Mouse (Mus musculus) MEL (cell line): ENCODE results near the gene Lrrfip2. TPM values are rescaled to one million over a fixed set of nuclear protein-coding genes. Genes with fewer than 3 reads are reported as not detected.

Experiments used
- DNase-seq: peaks from one replicate; pipeline ENCODE4 v3.0.0; 2011; ENCODE audit warnings: low read depth, low spot score
- H3K27ac ChIP-seq: 2 replicates; pipeline ENCODE4 v1.5.1; 2012; ENCODE audit warnings: low read depth, mild to moderate bottlenecking, control low read depth, low read length, moderate library complexity; ENCODE audit not compliant: control insufficient read depth
- H3K27me3 ChIP-seq, 2 experiments: fragments of 150-350 bp in 1 of 2; sonication (generic) in 1 of 2; 2 replicates each; pipeline ENCODE4 v1.6.1; 2012; ENCODE audit warnings: low read length in 2 of 2, mild to moderate bottlenecking in 2 of 2, improper control_type of control experiment in 1 of 2, moderate library complexity in 1 of 2; ENCODE audit not compliant: insufficient read depth in 2 of 2, control insufficient read depth in 1 of 2
- H3K36me3 ChIP-seq, 2 experiments: 2 replicates each; pipeline ENCODE4 v1.6.1; 2012 to 2014; ENCODE audit warnings: low read length in 2 of 2, improper control_type of control experiment in 1 of 2, inconsistent platforms in 1 of 2, mild to moderate bottlenecking in 1 of 2; ENCODE audit not compliant: insufficient read depth in 2 of 2, control insufficient read depth in 1 of 2
- H3K4me1 ChIP-seq, 2 experiments: fragments of 150-350 bp in 1 of 2; sonication (generic) in 1 of 2; 2 replicates each; pipeline ENCODE4 v1.6.1; 2012; ENCODE audit warnings: low read length in 2 of 2, improper control_type of control experiment in 1 of 2, mild to moderate bottlenecking in 1 of 2; ENCODE audit not compliant: insufficient read depth in 2 of 2, control insufficient read depth in 1 of 2
- H3K4me3 ChIP-seq, 2 experiments: fragments of 150-350 bp in 1 of 2; sonication (generic) in 1 of 2; 2 replicates each; pipeline ENCODE4 v1.5.1; 2012; ENCODE audit warnings: low read depth in 2 of 2, low read length in 2 of 2, mild to moderate bottlenecking in 2 of 2, moderate library complexity in 2 of 2, control low read depth in 1 of 2, improper control_type of control experiment in 1 of 2; ENCODE audit not compliant: control insufficient read depth in 1 of 2, insufficient read depth in 1 of 2
- H3K79me2 ChIP-seq: 2 replicates; pipeline ENCODE4 v1.6.1; 2012; ENCODE audit warnings: mild to moderate bottlenecking, low read length, moderate library complexity; ENCODE audit not compliant: control insufficient read depth, poor library complexity, insufficient read depth
- H3K9ac ChIP-seq: 2 replicates; pipeline ENCODE4 v1.6.1; 2012; ENCODE audit warnings: low read depth, mild to moderate bottlenecking, control low read depth, low read length, moderate library complexity; ENCODE audit not compliant: control insufficient read depth, poor library complexity, severe bottlenecking
- H3K9me3 ChIP-seq: fragments of 150-350 bp; sonication (generic); replicated peaks from 2 replicates; pipeline ENCODE4 v1.6.1; 2012; ENCODE audit warnings: mild to moderate bottlenecking, low read length, improper control_type of control experiment, moderate library complexity; ENCODE audit not compliant: insufficient read depth
- BHLHE40 ChIP-seq: IDR thresholded peaks from 2 replicates; pipeline ENCODE4 v1.6.1; 2012; ENCODE audit warnings: low read depth, mild to moderate bottlenecking, inconsistent platforms, low read length, improper control_type of control experiment, borderline replicate concordance
- CHD1 ChIP-seq: IDR thresholded peaks from 2 replicates; pipeline ENCODE4 v1.6.1; 2012; ENCODE audit warnings: low read depth, mild to moderate bottlenecking, inconsistent platforms, low read length, improper control_type of control experiment
- CHD2 ChIP-seq: IDR thresholded peaks from 2 replicates; pipeline ENCODE4 v1.6.1; 2011; ENCODE audit warnings: low read length, improper control_type of control experiment
- CTCF ChIP-seq, 3 experiments: IDR thresholded peaks in 2 of 3; conservative IDR thresholded peaks in 1 of 3; 2 replicates each; pipeline ENCODE4 v1.5.1; 2011 to 2012; ENCODE audit warnings: low read length in 3 of 3, low read depth in 2 of 3, mild to moderate bottlenecking in 2 of 3, improper control_type of control experiment in 1 of 3, inconsistent platforms in 1 of 3, mixed read lengths in 1 of 3, moderate library complexity in 1 of 3; ENCODE audit not compliant: control insufficient read depth in 1 of 3, insufficient read depth in 1 of 3, poor library complexity in 1 of 3, severe bottlenecking in 1 of 3
- E2F4 ChIP-seq: IDR thresholded peaks from 2 replicates; pipeline ENCODE4 v1.6.1; 2011; ENCODE audit warnings: low read depth, low read length, improper control_type of control experiment, borderline replicate concordance
- ELF1 ChIP-seq: IDR thresholded peaks from 2 replicates; pipeline ENCODE4 v1.6.1; 2014; ENCODE audit warnings: low read depth, mild to moderate bottlenecking, inconsistent platforms, low read length, improper control_type of control experiment, moderate library complexity
- EP300 ChIP-seq, 2 experiments: IDR thresholded peaks; 2 replicates each; pipeline ENCODE4 v1.6.1; 2011; ENCODE audit warnings: improper control_type of control experiment in 2 of 2, low read length in 2 of 2, low read depth in 1 of 2, mild to moderate bottlenecking in 1 of 2
- ETS1 ChIP-seq: IDR thresholded peaks from 2 replicates; pipeline ENCODE4 v1.6.1; 2012; ENCODE audit warnings: low read depth, mild to moderate bottlenecking, inconsistent platforms, low read length, improper control_type of control experiment, moderate library complexity
- GABPA ChIP-seq: IDR thresholded peaks from 2 replicates; pipeline ENCODE4 v1.6.1; 2012; ENCODE audit warnings: low read depth, mild to moderate bottlenecking, inconsistent platforms, low read length, improper control_type of control experiment, moderate library complexity
- HCFC1 ChIP-seq: IDR thresholded peaks from 2 replicates; pipeline ENCODE4 v1.6.1; 2012; ENCODE audit warnings: low read depth, mild to moderate bottlenecking, inconsistent platforms, low read length, improper control_type of control experiment, moderate library complexity
- JUND ChIP-seq: IDR thresholded peaks from 2 replicates; pipeline ENCODE4 v1.6.1; 2011; ENCODE audit warnings: low read depth, mild to moderate bottlenecking, improper control_type of control experiment, low read length
- KAT2A ChIP-seq: conservative IDR thresholded peaks from 2 replicates; pipeline ENCODE4 v1.6.1; 2012; ENCODE audit warnings: low read depth, low read length, improper control_type of control experiment, inconsistent platforms
- MAFK ChIP-seq: IDR thresholded peaks from 2 replicates; pipeline ENCODE4 v1.6.1; 2011; ENCODE audit warnings: low read depth, mild to moderate bottlenecking, low read length, improper control_type of control experiment, borderline replicate concordance
- MEF2A ChIP-seq: IDR thresholded peaks from 2 replicates; pipeline ENCODE4 v1.6.1; 2014; ENCODE audit warnings: low read depth, mild to moderate bottlenecking, inconsistent platforms, low read length, improper control_type of control experiment; ENCODE audit not compliant: poor library complexity, insufficient replicate concordance, severe bottlenecking; ENCODE audit errors: extremely low read depth
- MXI1 ChIP-seq: IDR thresholded peaks from 2 replicates; pipeline ENCODE4 v1.6.1; 2011; ENCODE audit warnings: mild to moderate bottlenecking, low read depth, low read length, improper control_type of control experiment
- MYB ChIP-seq: IDR thresholded peaks from 2 replicates; pipeline ENCODE4 v1.6.1; 2011; ENCODE audit warnings: mild to moderate bottlenecking, low read depth, low read length, improper control_type of control experiment
- MYC ChIP-seq: IDR thresholded peaks from 2 replicates; pipeline ENCODE4 v1.6.1; 2011; ENCODE audit warnings: low read depth, mild to moderate bottlenecking, low read length, improper control_type of control experiment, moderate library complexity
- NELFE ChIP-seq: IDR thresholded peaks from 2 replicates; pipeline ENCODE4 v1.6.1; 2011; ENCODE audit warnings: low read depth, low read length, improper control_type of control experiment
- NRF1 ChIP-seq: IDR thresholded peaks from 2 replicates; pipeline ENCODE4 v1.6.1; 2014; ENCODE audit warnings: low read depth, mild to moderate bottlenecking, inconsistent platforms, low read length, improper control_type of control experiment, moderate library complexity; ENCODE audit not compliant: poor library complexity, insufficient read depth, severe bottlenecking
- POLR2A ChIP-seq, 2 experiments: IDR thresholded peaks; 2 replicates each; pipeline ENCODE4 v1.6.1; 2011 to 2012; ENCODE audit warnings: low read length in 2 of 2, mild to moderate bottlenecking in 2 of 2, control low read depth in 1 of 2, improper control_type of control experiment in 1 of 2, low read depth in 1 of 2, moderate library complexity in 1 of 2; ENCODE audit not compliant: control insufficient read depth in 1 of 2, insufficient read depth in 1 of 2, poor library complexity in 1 of 2
- POLR2AphosphoS2 ChIP-seq: IDR thresholded peaks from 2 replicates; pipeline ENCODE4 v1.6.1; 2011; ENCODE audit warnings: low read length, improper control_type of control experiment
- POLR2AphosphoS5 ChIP-seq: IDR thresholded peaks from 2 replicates; pipeline ENCODE4 v1.6.1; 2012; ENCODE audit warnings: low read depth, borderline replicate concordance, mild to moderate bottlenecking, inconsistent platforms, low read length, moderate library complexity, mixed read lengths
- RCOR1 ChIP-seq: IDR thresholded peaks from 2 replicates; pipeline ENCODE4 v1.6.1; 2012; ENCODE audit warnings: low read depth, mild to moderate bottlenecking, inconsistent platforms, low read length, improper control_type of control experiment
- TAL1 ChIP-seq: IDR thresholded peaks from 2 replicates; pipeline ENCODE4 v1.6.1; 2012; ENCODE audit warnings: mild to moderate bottlenecking, inconsistent platforms, low read length, moderate library complexity, mixed read lengths
- TCF12 ChIP-seq: IDR thresholded peaks from 2 replicates; pipeline ENCODE4 v1.6.1; 2014; ENCODE audit warnings: low read depth, mild to moderate bottlenecking, inconsistent platforms, low read length, improper control_type of control experiment, moderate library complexity
- UBTF ChIP-seq: IDR thresholded peaks from 2 replicates; pipeline ENCODE4 v1.6.1; 2012; ENCODE audit warnings: low read depth, mild to moderate bottlenecking, inconsistent platforms, low read length, improper control_type of control experiment, moderate library complexity, borderline replicate concordance; ENCODE audit not compliant: insufficient read depth
- USF1 ChIP-seq: IDR thresholded peaks from 2 replicates; pipeline ENCODE4 v1.6.1; 2014; ENCODE audit warnings: low read depth, mild to moderate bottlenecking, inconsistent platforms, low read length, improper control_type of control experiment, moderate library complexity
- USF2 ChIP-seq, 2 experiments: IDR thresholded peaks; 2 replicates each; pipeline ENCODE4 v1.6.1; 2011 to 2012; ENCODE audit warnings: improper control_type of control experiment in 2 of 2, low read length in 2 of 2, borderline replicate concordance in 1 of 2, inconsistent platforms in 1 of 2, low read depth in 1 of 2, mild to moderate bottlenecking in 1 of 2; ENCODE audit not compliant: insufficient read depth in 1 of 2
- ZC3H11A ChIP-seq: IDR thresholded peaks from 2 replicates; pipeline ENCODE4 v1.6.1; 2012; ENCODE audit warnings: low read depth, mild to moderate bottlenecking, inconsistent platforms, low read length, improper control_type of control experiment
- ZKSCAN1 ChIP-seq: IDR thresholded peaks from 2 replicates; pipeline ENCODE4 v1.6.1; 2012; ENCODE audit warnings: low read depth, mild to moderate bottlenecking, inconsistent platforms, low read length, improper control_type of control experiment, moderate library complexity
- ZMIZ1 ChIP-seq: IDR thresholded peaks from 2 replicates; pipeline ENCODE4 v1.6.1; 2012; ENCODE audit warnings: low read depth, mild to moderate bottlenecking, inconsistent platforms, low read length, improper control_type of control experiment, moderate library complexity
- ZNF384 ChIP-seq: IDR thresholded peaks from 2 replicates; pipeline ENCODE4 v1.6.1; 2012; ENCODE audit warnings: low read depth, mild to moderate bottlenecking, inconsistent platforms, low read length, improper control_type of control experiment
- polyA plus RNA-seq, 2 experiments: library from polyadenylated mRNA; stranded (reverse) in 1 of 2; unstranded in 1 of 2; fragments of >175 nt in 1 of 2; fragments of >200 nt in 1 of 2; gene quantifications; 2 replicates each; pipeline versions ENCODE4 v1.2.1 to v1.2.4; 2012; ENCODE audit warnings: low replicate concordance in 2 of 2, low read depth in 1 of 2; ENCODE audit not compliant: insufficient read length in 2 of 2, insufficient read depth in 1 of 2, missing spikeins in 1 of 2
- total RNA-seq: library from RNA; depleted of rRNA; stranded (reverse); fragments of 300-350 nt; gene quantifications from 2 replicates; pipeline ENCODE4 v1.2.3, GENCODE M21; 2012

Lrrfip2 gene
- total and polyA plus RNA-seq, 3 experiments: 26.0 to 42.7 TPM; not detected in 1

- no peak for TF ChIP-seq USF2 (IDR thresholded peaks at IDR 0.05; ENCODE audit: borderline replicate concordance in 1 of 2, insufficient read depth in 1 of 2, low read depth in 1 of 2, low read length in 2 of 2)
- no peak for TF ChIP-seq UBTF
- no peak for TF ChIP-seq MAFK
- no peak for TF ChIP-seq MYB
- TF ChIP-seq TAL1: no peak
- TF ChIP-seq ZMIZ1: no peak
- no peak for TF ChIP-seq MEF2A
- no peak for TF ChIP-seq MYC
- TF ChIP-seq HCFC1: no peak
- TF ChIP-seq, all 39 proteins: peak for 4
Observed at GRCm38 (mm10) chr9:111086137-111086536, 31.3 kb upstream of the Lrrfip2 start (continued).

- peaks cover 0 to 19% of the 10 kb centered on the region in 2 experiments; a peak in 2 of 4 replicates for H3K36me3 ChIP-seq
- no peaks in the 10 kb centered on the region for H3K79me2 ChIP-seq
- peaks cover 7 to 37% of the 10 kb centered on the region in 2 experiments for H3K4me1 ChIP-seq
- peak overlapping the region; percentile 28; the same call in 1 of the 2 replicates for H3K9ac ChIP-seq
- H3K9me3 ChIP-seq: no peaks in the 10 kb centered on the region
- H3K27ac ChIP-seq: peak overlapping the region; percentile 62
- H3K27me3 ChIP-seq: no peaks in the 10 kb centered on the region
- DNase-seq: peak; percentile 63
- H3K4me3 ChIP-seq: peak overlapping the region; percentile 29 to 58
- TF ChIP-seq MAFK (no peak; the same call in 1 of the 2 replicates), NRF1 (no peak), ZKSCAN1 (no peak), KAT2A (no peak), ZC3H11A (no peak), BHLHE40 (no peak), TCF12 (peak; percentile 70), POLR2A (IDR thresholded peaks at IDR 0.05; ENCODE audit: control insufficient read depth in 1 of 2, insufficient read depth in 1 of 2, low read depth in 1 of 2, low read length in 2 of 2, poor library complexity in 1 of 2) (no peak), POLR2AphosphoS5 (no peak), POLR2AphosphoS2 (no peak), ELF1 (no peak), CTCF (IDR thresholded peaks at IDR 0.05 in 2 of 3, conservative IDR thresholded peaks at IDR 0.05 in 1 of 3; ENCODE audit: control insufficient read depth in 1 of 3, insufficient read depth in 1 of 3, low read depth in 2 of 3, low read length in 3 of 3, poor library complexity in 1 of 3, severe bottlenecking in 1 of 3) (no peak), GABPA (no peak), TAL1 (no peak), USF1 (no peak), HCFC1 (no peak), EP300 (IDR thresholded peaks at IDR 0.05; ENCODE audit: low read depth in 1 of 2, low read length in 2 of 2) (peak; percentile 72 to 77), UBTF (no peak), RCOR1 (no peak; the same call in 1 of the 2 replicates), JUND (no peak), MYC (0 out of 2 replicates have a peak, but pooled peaks have one; percentile 30), ZNF384 (no peak), E2F4 (no peak), CHD1 (no peak), MXI1 (0 out of 2 replicates have a peak, but pooled peaks have one; percentile 0), ETS1 (peak; percentile 81), CHD2 (no peak), NELFE (0 out of 2 replicates have a peak, but pooled peaks have one; percentile 11)
Observed at GRCm38 (mm10) chr9:111086995-111087606, 30.3 kb upstream of the Lrrfip2 start.
